Mouse (Mus musculus) testis, adult 2 months (tissue): ENCODE results near the gene Akap9.

ENCODE experiments used
- CTCF ChIP-seq: fragments of 200-500 bp; IDR thresholded peaks from 2 replicates; pipeline ENCODE4 v1.5.1; 2012; ENCODE audit warnings: low read depth, mild to moderate bottlenecking, inconsistent platforms, low read length, moderate library complexity; ENCODE audit not compliant: control insufficient read depth, insufficient read depth, insufficient replicate concordance
- POLR2A ChIP-seq: fragments of 200-500 bp; IDR thresholded peaks from 2 replicates; pipeline ENCODE4 v1.6.1; 2012; ENCODE audit warnings: low read depth, mild to moderate bottlenecking, inconsistent platforms, low read length, moderate library complexity; ENCODE audit not compliant: control insufficient read depth

- TF ChIP-seq CTCF (no peak), POLR2A (no peak)
Observed at GRCm38 (mm10) chr5:3889201-3889600, 38.7 kb upstream of the Akap9 start.
